Mouse (Mus musculus): ENCODE results near the gene Thsd7b. TPM values are rescaled to one million over a fixed set of nuclear protein-coding genes. Genes with fewer than 3 reads are reported as not detected.

The Thsd7b gene
- polyA plus RNA-seq, 1 experiment from 2014 or later, result 14.3 TPM

DNA sequence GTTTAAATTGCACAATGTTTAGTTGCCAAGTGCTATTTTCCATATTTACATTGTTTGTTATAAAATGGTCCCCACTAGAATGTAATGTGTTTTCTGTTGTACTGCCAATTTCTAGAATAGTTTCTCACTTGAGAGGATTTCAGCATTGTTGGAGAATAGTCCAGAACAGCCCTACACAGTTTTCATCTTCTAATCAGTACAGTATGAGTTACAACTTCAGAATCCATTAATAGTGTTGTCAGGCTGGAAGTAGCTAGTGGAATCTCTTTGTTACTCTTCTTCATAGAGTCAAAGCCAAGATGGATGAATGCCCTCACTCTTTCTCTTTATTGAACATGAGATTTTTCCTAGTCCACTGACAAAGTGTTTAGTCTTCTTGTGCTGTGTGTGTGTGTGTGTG, 525.4 kb downstream of the Thsd7b start:
- H3K27ac ChIP-seq, result no peak overlapping the region
- H3K4me1 ChIP-seq, result no peaks in the 10 kb centered on the region
- no peaks in the 10 kb centered on the region for H3K27me3 ChIP-seq (replicated peaks)
- no peak for ATAC-seq (replicated peaks)
- no peaks in the 10 kb centered on the region for H3K9me3 ChIP-seq
- H3K36me3 ChIP-seq (replicated peaks), result no peaks in the 10 kb centered on the region
- H3K4me2 ChIP-seq, result no peak overlapping the region
- no peak overlapping the region for H3K4me3 ChIP-seq
- no peak overlapping the region for H3K9ac ChIP-seq

DNA sequence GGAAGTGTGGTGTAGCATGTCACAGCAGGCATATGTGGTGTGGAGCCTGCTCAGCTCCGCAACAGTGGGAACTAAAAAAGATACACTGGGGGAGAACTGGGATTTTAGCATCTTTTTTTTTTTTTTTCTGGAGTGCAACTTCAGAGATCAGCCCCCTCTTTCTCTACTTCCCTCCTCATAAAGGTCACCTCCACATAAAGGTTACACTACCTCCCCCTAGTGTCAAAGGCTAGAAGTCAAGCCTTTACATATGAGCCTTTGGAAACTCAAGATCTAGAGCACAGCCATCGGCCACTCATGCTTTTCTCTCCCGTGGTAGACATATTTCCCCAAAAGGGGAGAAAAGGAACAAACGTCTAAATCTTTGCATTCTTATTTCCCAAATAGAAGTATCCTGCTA, 553.8 kb downstream of the Thsd7b start:
- H3K4me2 ChIP-seq, result no peak overlapping the region
- no peak for ATAC-seq (replicated peaks)
- H3K4me1 ChIP-seq, result no peaks in the 10 kb centered on the region
- no peak overlapping the region for H3K27ac ChIP-seq
- no peaks in the 10 kb centered on the region for H3K36me3 ChIP-seq (replicated peaks)
- 80% methylated on average over 4 of the region's 4 CpGs for WGBS
- H3K4me3 ChIP-seq, result no peak overlapping the region
- H3K9me3 ChIP-seq, result no peaks in the 10 kb centered on the region
- H3K9ac ChIP-seq, result no peak overlapping the region
- H3K27me3 ChIP-seq (replicated peaks), result no peaks in the 10 kb centered on the region

DNA sequence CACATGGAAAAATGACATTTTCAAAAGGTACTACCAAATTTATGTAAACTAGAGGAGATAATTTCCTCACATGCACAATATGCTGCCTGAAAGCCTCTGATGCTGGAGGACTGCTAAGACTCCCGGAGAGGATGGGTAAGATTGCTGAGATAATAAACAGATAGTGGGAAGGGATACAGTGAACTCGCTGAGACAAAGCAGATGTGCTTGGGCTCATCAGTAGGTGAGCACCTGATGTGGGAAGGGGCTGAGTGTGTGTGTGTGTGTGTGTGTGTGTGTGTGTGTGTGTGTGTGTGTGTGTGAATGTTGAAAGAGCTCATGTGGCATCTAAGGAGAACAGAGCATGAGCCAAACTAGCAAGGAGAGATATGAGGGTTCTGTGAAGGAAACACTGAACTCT, 564.2 kb downstream of the Thsd7b start:
- no peak overlapping the region for H3K4me2 ChIP-seq
- 76% methylated on average over 2 of the region's 2 CpGs for WGBS

DNA sequence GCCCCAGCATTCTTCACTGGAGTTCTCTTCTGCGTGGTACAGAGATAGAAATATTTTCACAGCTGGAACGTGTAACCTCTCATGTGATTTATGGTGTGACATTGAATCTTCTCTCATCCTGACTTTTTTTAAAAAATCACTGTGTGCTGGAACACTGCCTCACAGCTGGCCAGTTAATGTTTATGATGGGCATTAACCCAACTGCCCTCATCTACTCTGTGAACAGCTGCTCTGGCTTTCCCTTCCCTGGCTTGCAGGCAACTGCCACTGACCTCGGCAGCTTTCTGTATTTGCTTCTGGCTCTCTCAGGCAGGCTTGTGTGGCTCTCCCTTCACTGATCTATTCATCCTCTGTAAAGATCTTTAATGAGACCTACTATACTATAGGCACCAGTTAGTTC, 564.7 kb downstream of the Thsd7b start:
- Histone ChIP-seq H3K36me3 (replicated peaks) (no peaks in the 10 kb centered on the region), H3K4me3 (no peak overlapping the region), H3K4me1 (no peaks in the 10 kb centered on the region), H3K27ac (no peak overlapping the region), H3K9me3 (no peaks in the 10 kb centered on the region), H3K4me2 (no peak overlapping the region), H3K27me3 (replicated peaks) (no peaks in the 10 kb centered on the region), H3K9ac (no peak overlapping the region)
- 76% methylated on average over 3 of the region's 3 CpGs for WGBS
- ATAC-seq (replicated peaks), result no peak

More for the DNA sequence above, 564.2 kb downstream of the Thsd7b start:
- Histone ChIP-seq H3K9ac (no peak overlapping the region), H3K4me1 (no peaks in the 10 kb centered on the region), H3K4me3 (no peak overlapping the region), H3K36me3 (replicated peaks) (no peaks in the 10 kb centered on the region), H3K27ac (no peak overlapping the region), H3K27me3 (replicated peaks) (no peaks in the 10 kb centered on the region), H3K9me3 (no peaks in the 10 kb centered on the region)
- no peak for ATAC-seq (replicated peaks)

DNA sequence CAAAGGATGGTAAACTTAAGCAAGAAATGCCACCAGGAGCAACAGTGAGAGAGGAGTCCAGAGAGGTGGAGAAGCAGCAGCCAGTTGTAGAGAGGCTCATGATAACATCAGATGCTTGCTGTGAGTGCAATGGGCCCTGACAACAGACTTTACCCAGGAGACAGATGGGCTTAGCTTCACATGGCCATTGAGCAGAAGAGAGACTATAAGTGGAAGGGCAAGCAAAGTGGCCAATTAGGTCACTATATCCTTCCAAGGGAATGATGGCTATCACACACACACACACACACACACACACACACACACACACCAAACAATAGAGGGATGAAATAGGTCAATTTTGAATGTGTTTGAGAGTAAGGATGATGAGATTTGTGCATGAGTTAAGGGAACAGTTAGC, 565.4 kb downstream of the Thsd7b start:
- no peak overlapping the region for H3K9ac ChIP-seq
- H3K4me2 ChIP-seq, result no peak overlapping the region
- H3K27me3 ChIP-seq (replicated peaks), result no peaks in the 10 kb centered on the region
- H3K9me3 ChIP-seq, result no peaks in the 10 kb centered on the region
- H3K36me3 ChIP-seq (replicated peaks), result no peaks in the 10 kb centered on the region
- no peak for ATAC-seq (replicated peaks)
- H3K27ac ChIP-seq, result no peak overlapping the region
- H3K4me1 ChIP-seq, result no peaks in the 10 kb centered on the region
- H3K4me3 ChIP-seq, result no peak overlapping the region

DNA sequence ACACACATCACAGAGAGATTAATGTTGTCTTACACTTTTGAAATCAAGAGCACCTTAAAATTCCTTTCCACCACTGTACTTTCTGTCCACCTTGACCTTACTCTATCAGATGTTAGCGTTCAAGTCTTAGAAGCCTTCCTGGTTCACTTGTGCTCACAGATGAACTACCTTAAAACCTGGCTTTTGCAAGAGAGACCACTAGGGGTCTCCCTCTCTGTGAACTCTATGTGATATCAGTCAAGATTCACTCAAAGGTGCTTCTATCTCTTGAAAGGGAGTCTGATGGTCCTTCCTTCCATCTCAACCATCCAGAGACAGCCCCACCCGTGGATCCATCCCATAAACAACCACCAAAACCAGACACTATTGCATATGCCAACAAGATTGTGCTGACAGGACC, 570.3 kb downstream of the Thsd7b start:
- WGBS, result 66% methylated on average over 2 of the region's 2 CpGs

DNA sequence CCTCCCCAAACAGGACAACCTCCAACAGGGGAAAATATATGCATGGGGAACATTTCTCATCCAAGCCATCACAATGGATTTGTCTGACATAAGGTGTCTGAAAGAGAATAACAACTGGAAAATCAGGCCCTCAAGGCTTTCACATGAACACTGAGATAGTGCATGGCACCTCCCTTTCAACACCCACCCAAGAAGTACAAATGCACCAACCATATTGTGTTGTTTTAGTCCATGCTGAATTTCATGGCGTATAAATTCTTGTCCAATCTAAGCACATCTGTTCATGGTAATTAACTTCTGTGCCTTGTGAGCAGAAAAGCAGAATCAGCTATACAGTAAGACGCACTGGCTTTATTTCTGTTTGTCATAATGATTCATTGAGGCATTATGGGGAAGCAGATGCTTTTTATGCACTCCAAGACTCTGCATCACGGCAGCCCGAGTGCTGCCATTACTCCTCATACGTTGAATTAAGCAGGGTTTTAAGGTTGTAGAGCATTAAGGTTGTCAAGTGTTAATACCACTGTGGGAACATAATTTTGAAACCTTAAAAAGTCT, 577.0 kb downstream of the Thsd7b start:
- H3K9me3 ChIP-seq, result no peaks in the 10 kb centered on the region
- ATAC-seq (replicated peaks), result no peak
- no peak overlapping the region for H3K4me2 ChIP-seq
- no peaks in the 10 kb centered on the region for H3K36me3 ChIP-seq (replicated peaks)
- no peak overlapping the region for H3K27ac ChIP-seq
- no peak overlapping the region for H3K4me3 ChIP-seq
- no peak overlapping the region for H3K9ac ChIP-seq
- no peaks in the 10 kb centered on the region for H3K4me1 ChIP-seq
- H3K27me3 ChIP-seq (replicated peaks), result no peaks in the 10 kb centered on the region
- WGBS, result 70% methylated on average over 5 of the region's 5 CpGs

More for the DNA sequence above, 570.3 kb downstream of the Thsd7b start:
- H3K4me1 ChIP-seq, result no peaks in the 10 kb centered on the region
- no peaks in the 10 kb centered on the region for H3K27me3 ChIP-seq (replicated peaks)
- no peak overlapping the region for H3K27ac ChIP-seq
- no peaks in the 10 kb centered on the region for H3K36me3 ChIP-seq (replicated peaks)
- H3K9ac ChIP-seq, result no peak overlapping the region
- no peaks in the 10 kb centered on the region for H3K9me3 ChIP-seq
- no peak for ATAC-seq (replicated peaks)
- H3K4me3 ChIP-seq, result no peak overlapping the region
- H3K4me2 ChIP-seq, result no peak overlapping the region

DNA sequence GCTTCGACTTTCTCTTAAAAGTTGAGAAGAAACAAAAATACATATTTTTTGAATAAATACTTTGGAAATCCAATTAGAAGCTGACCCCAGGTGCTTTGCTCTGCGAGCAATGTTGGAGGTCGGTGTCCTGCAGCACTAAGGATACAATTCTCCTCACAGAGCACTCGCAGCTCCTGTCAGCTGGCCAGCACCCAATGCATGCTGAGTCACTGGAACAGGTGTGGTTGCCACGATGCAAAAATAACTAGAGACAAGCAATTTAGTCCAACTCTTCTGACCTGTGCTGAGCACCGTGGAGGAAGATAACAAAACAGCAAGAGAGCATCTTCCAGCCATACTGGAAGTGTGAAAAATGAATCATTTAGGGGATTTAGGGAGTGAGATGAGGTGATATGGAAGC, 594.6 kb downstream of the Thsd7b start:
- H3K4me3 ChIP-seq, result no peak overlapping the region
- WGBS, result 78% methylated on average over 6 of the region's 6 CpGs
- no peaks in the 10 kb centered on the region for H3K27me3 ChIP-seq (replicated peaks)
- H3K4me1 ChIP-seq, result no peaks in the 10 kb centered on the region
- H3K9me3 ChIP-seq, result no peaks in the 10 kb centered on the region
- ATAC-seq (replicated peaks), result no peak
- H3K36me3 ChIP-seq (replicated peaks), result no peaks in the 10 kb centered on the region
- H3K4me2 ChIP-seq, result no peak overlapping the region
- no peak overlapping the region for H3K9ac ChIP-seq
- H3K27ac ChIP-seq, result no peak overlapping the region

DNA sequence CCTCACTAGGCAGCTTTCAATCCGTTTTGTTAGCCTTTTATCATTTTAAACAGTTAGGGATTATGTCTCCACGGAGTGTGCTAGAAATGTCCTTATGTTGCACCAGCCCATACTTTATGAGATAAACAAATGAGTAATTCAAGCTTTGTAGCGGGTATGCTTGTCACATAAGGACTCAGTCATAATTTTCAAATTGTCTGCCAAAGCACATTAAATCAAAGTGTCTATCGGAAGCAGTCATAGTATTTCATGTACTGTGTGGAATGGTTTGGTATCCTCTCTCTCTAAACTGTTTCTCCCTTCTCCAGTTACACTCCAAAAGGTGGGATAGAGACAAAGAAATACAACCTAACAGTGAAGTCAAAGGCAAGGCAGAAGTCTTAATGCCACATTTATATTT, 601.3 kb downstream of the Thsd7b start:
- no peak overlapping the region for H3K27ac ChIP-seq
- WGBS, result 37% methylated on average over 4 of the region's 4 CpGs
- no peaks in the 10 kb centered on the region for H3K4me1 ChIP-seq
- no peak overlapping the region for H3K4me2 ChIP-seq
- no peaks in the 10 kb centered on the region for H3K36me3 ChIP-seq (replicated peaks)
- no peak overlapping the region for H3K4me3 ChIP-seq
- H3K9me3 ChIP-seq, result no peaks in the 10 kb centered on the region
- no peaks in the 10 kb centered on the region for H3K27me3 ChIP-seq (replicated peaks)
- ATAC-seq (replicated peaks), result no peak
- no peak overlapping the region for H3K9ac ChIP-seq

DNA sequence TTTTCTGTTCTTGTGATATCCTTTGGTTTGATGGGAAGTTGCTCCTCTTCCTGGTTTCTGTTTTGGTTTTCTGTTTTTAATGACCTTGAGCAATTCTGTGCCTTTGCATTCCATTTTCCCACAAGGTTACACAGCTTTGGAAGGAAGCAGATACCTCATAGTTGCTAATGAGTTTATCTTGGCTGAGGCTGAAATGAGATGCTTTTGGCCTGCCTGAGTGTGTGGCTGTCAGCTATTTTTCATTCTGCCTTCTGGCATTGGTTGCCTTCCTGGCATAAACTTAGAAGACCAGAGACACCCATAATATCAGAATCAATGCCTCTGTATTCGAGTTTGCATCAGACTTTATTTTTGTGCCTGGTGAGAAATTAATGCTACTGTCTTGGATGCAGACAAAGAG, 614.8 kb downstream of the Thsd7b start:
- 64% methylated on average over 1 of the region's 1 CpGs for WGBS
- ATAC-seq (replicated peaks), result no peak
- H3K4me2 ChIP-seq, result no peak overlapping the region

DNA sequence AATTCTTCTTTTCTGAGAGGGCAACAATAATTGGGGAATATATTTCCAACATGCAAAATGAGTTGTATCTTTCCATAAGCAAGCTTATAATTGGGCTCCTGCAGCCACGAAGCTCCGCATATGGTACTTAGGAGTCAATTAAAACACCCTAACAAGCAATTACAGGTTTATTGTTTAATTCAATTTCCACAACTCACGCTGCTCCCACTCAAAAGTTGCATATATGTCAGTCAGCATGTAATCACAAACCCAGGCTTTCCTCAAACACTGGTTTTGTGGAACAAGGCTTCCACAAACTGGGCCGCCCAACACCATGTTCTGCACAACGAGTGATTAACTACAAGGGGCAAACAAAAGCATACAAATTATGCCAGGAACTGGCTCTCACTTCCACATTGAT, 625.0 kb downstream of the Thsd7b start:
- no peak overlapping the region for H3K27ac ChIP-seq
- H3K4me3 ChIP-seq, result no peak overlapping the region
- no peaks in the 10 kb centered on the region for H3K9me3 ChIP-seq
- no peak overlapping the region for H3K4me2 ChIP-seq
- no peaks in the 10 kb centered on the region for H3K36me3 ChIP-seq (replicated peaks)
- H3K9ac ChIP-seq, result no peak overlapping the region
- H3K27me3 ChIP-seq (replicated peaks), result no peaks in the 10 kb centered on the region
- 76% methylated on average over 5 of the region's 5 CpGs for WGBS
- no peak for ATAC-seq (replicated peaks)
- no peaks in the 10 kb centered on the region for H3K4me1 ChIP-seq

More for the DNA sequence above, 614.8 kb downstream of the Thsd7b start:
- Histone ChIP-seq H3K36me3 (replicated peaks) (no peaks in the 10 kb centered on the region), H3K4me1 (no peaks in the 10 kb centered on the region), H3K27me3 (replicated peaks) (no peaks in the 10 kb centered on the region), H3K9ac (no peak overlapping the region), H3K27ac (no peak overlapping the region), H3K4me3 (no peak overlapping the region), H3K9me3 (no peaks in the 10 kb centered on the region)

DNA sequence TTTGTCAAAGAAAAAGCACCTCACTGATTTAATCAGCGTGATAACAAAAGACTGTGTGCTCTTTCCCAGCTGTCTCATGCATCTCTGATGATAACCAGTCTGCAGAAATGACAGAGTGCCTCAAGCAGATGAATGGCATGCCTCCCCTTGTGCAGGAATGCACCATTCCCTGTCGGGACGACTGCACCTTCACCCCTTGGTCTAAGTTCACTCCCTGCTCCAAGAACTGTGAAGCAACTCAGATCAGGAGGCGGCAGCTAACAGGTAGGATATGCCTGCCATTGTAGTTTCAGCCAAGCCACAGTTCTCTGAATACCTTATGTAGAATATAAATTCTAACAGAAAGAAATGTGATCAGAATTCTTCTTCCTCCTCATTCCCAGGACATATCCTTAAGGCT, 642.4 kb downstream of the Thsd7b start:
- WGBS, result 45% methylated on average over 4 of the region's 4 CpGs
- H3K4me3 ChIP-seq, result no peak overlapping the region
- no peaks in the 10 kb centered on the region for H3K9me3 ChIP-seq
- no peak overlapping the region for H3K27ac ChIP-seq
- H3K4me1 ChIP-seq, result no peaks in the 10 kb centered on the region
- no peaks in the 10 kb centered on the region for H3K27me3 ChIP-seq (replicated peaks)
- no peaks in the 10 kb centered on the region for H3K36me3 ChIP-seq (replicated peaks)
- no peak overlapping the region for H3K4me2 ChIP-seq
- no peak for ATAC-seq (replicated peaks)
- H3K9ac ChIP-seq, result no peak overlapping the region

DNA sequence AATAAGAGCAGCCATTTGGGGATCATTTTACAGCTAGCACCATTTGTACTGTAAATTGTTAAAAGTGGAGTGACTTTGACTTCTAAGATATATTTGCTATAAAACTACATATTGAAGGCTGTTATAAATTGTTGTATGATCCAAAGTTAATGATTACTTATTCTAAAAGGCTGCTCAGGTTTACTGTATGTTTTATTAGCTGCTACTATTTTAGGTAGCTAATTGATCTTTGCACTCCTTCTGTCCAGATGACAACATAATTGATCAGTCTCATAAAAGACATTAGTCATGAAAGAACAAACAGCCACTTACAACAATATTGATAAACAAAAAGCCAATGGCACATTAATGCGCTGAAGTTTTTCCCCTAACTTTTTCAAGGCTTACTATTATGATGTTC, 644.5 kb downstream of the Thsd7b start:
- Histone ChIP-seq H3K4me1 (no peaks in the 10 kb centered on the region), H3K4me2 (no peak overlapping the region), H3K36me3 (replicated peaks) (no peaks in the 10 kb centered on the region), H3K4me3 (no peak overlapping the region), H3K27ac (no peak overlapping the region), H3K27me3 (replicated peaks) (no peaks in the 10 kb centered on the region), H3K9me3 (no peaks in the 10 kb centered on the region), H3K9ac (no peak overlapping the region)
- no peak for ATAC-seq (replicated peaks)
- WGBS, result 96% methylated on average over 1 of the region's 1 CpGs

DNA sequence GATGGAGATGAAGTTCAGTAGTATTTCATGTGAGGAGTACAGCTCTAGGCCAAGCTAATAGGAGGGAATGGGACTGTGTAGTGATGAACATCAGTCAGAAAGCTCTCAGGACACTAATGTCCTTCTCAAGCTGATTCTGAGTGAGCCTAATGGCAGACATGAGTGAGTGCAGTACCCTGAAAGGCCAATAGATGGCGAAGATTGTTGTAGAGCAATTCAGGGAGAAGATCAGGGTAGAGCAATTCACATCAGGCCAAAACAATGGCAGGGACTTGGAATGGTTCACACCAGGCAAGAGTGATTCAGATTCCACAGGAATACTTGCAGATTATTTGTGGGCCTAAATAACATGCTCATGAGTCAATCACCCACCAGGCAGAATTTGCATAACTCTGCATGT, 646.3 kb downstream of the Thsd7b start:
- no peak overlapping the region for H3K4me3 ChIP-seq
- H3K27me3 ChIP-seq (replicated peaks), result no peaks in the 10 kb centered on the region
- 71% methylated on average over 1 of the region's 1 CpGs for WGBS
- no peaks in the 10 kb centered on the region for H3K4me1 ChIP-seq
- H3K27ac ChIP-seq, result no peak overlapping the region
- H3K9me3 ChIP-seq, result no peaks in the 10 kb centered on the region
- H3K9ac ChIP-seq, result no peak overlapping the region
- ATAC-seq (replicated peaks), result no peak
- H3K36me3 ChIP-seq (replicated peaks), result no peaks in the 10 kb centered on the region
- H3K4me2 ChIP-seq, result no peak overlapping the region

All from midbrain, embryonic 15.5 days (tissue).